Mouse (Mus musculus): ENCODE measurements around the gene Ryr1.

- no peak for TF ChIP-seq POLR2A (IDR thresholded peaks at IDR 0.05; ENCODE audit: borderline replicate concordance, low read depth, low read length)
- no peak for TF ChIP-seq CTCF (IDR thresholded peaks at IDR 0.05; ENCODE audit: low read depth, low read length)
Measured at GRCm38 (mm10) chr7:29101286-29102017, 23.5 kb downstream of the Ryr1 start.

Measured in bone marrow macrophage, adult 2 months (primary cell).